In the genomic region with DNA sequence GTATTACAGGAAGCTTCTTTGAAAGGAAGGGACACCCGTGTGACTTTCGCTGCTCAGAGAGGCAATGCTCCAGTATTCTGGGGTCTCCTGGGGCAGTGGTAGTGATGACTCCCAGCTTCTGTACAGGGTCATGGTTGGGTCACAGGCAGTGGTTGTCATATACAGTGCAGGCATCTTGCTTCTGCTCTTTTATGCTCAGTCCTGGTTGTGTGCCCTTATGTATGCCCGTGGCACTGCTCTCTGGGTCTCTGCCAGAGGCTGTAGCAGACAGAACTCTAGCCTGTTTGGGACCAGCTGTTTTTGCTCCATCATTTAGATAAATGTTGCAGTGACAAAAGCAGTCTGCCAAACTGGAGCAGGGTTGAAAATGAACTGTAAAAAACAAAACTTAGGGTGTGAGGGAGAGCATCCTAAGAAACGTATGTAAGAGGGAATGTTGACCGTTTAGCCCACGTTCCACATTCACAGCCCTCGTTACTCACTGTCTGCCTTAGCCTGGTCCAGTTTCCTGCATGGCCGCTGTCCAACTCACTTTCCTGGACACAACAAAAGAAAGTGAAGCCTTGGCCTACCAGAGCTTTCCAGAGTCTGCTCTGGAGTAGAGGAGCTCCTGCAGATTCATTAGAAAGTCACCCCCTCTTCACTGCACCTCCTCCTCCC, we compare ENCODE assay signal across 10 mouse cellular contexts. TPM values are rescaled to one million over a fixed set of nuclear protein-coding genes. Genes with fewer than 3 reads are reported as not detected.
DNase-seq lines count a peak whose midpoint lies in the region; ATAC-seq lines count a peak whose summit lies in the region.
"Had no signal": no experiment of that assay in that cellular context is flagged by ENCODE, and none has a peak within 500 bp of the region (broad histone marks: within the 10 kb centered on the region; RNA-seq: fewer than 3 reads in every experiment).

No protein-coding gene starts in this region.

- no peak overlapping the region for H3K4me3 ChIP-seq in kidney, embryonic 14.5 days (ENCODE audit: low read length)

- H3K4me2 ChIP-seq in kidney, embryonic 14.5 days (replicated peaks; ENCODE audit: low read depth, low read length): no peak overlapping the region

- peaks cover 77% of the 10 kb centered on the region for H3K36me3 ChIP-seq in kidney, embryonic 14.5 days (ENCODE audit: control insufficient read depth, insufficient read depth, low read length)
- H3K36me3 ChIP-seq: G1E had no signal

- ATAC-seq in kidney, embryonic 14.5 days (ENCODE audit: low FRiP score, low TSS enrichment): no peak
- ATAC-seq in CD4-positive, CD25-positive, alpha-beta regulatory T cell, adult 4 months: no peak

- 67% methylated on average over 8 of the region's 8 CpGs for WGBS in kidney, embryonic 14.5 days

- DNase-seq in kidney, adult 11 months: peak; percentile 43
- peak; percentile 52 for DNase-seq in brain, adult 2 months (ENCODE audit: low read depth, low spot score)
- DNase-seq in heart, postnatal 25 days (ENCODE audit: low spot score): peak; percentile 29
- DNase-seq in lung, postnatal 10 days: peak; percentile 83
- no peak for DNase-seq in left cerebral cortex, adult 9 months (ENCODE audit: low spot score in 2 of 2)
- DNase-seq in urinary bladder, postnatal 25 days (ENCODE audit: low spot score): no peak

- intact Hi-C loops in heart, postnatal 25 days (cut with DNase I): loop anchor here (2.0 to 5.0 kb wide), 2 partner anchors 47 to 70 kb away; no protein-coding TSS in a partner anchor

- H3K27ac ChIP-seq in kidney, embryonic 14.5 days (ENCODE audit: low read depth, low read length): no peak overlapping the region

- peaks cover 7% of the 10 kb centered on the region; the same call in 1 of the 2 replicates for H3K4me1 ChIP-seq in kidney, embryonic 14.5 days (ENCODE audit: control insufficient read depth, insufficient read depth, low read length)

- no peaks in the 10 kb centered on the region for H3K9me3 ChIP-seq in kidney, embryonic 14.5 days (ENCODE audit: control insufficient read depth, low read length)
- H3K9me3 ChIP-seq: G1E had no signal

- no peak overlapping the region for H3K9ac ChIP-seq in kidney, embryonic 14.5 days (ENCODE audit: low read depth, low read length)

- no peaks in the 10 kb centered on the region for H3K27me3 ChIP-seq in kidney, embryonic 14.5 days (ENCODE audit: control insufficient read depth, insufficient read depth, low read length)

RNA-seq across cellular contexts. Expression of a gene that starts 43.3 kb away (rescaled TPM):
- 0.09 and 0.31 TPM in 2 replicates for polyA plus RNA-seq in kidney, embryonic 14.5 days (2014; fragmentation: Nextera tagmentation; extraction: Ambion mirVana)
- not detected for total RNA-seq in heart, postnatal 25 days (2021)
- polyA plus RNA-seq in CD4-positive, CD25-positive, alpha-beta regulatory T cell, adult 4 months (2017; shearing (Covaris generic)): under 1 TPM; 0.28 to 0.37 TPM
- total RNA-seq: left cerebral cortex, adult 18-20 months had no signal
- polyA plus RNA-seq: G1E had no signal

RNA-seq across cellular contexts. Expression of a gene that starts 49.9 kb away (rescaled TPM):
- 47.0 and 76.3 TPM in 2 replicates for polyA plus RNA-seq in kidney, embryonic 14.5 days (2014; fragmentation: Nextera tagmentation; extraction: Ambion mirVana)
- 10 to 100 TPM; 48.9 to 56.1 TPM for total RNA-seq in heart, postnatal 25 days (2021)
- polyA plus RNA-seq in CD4-positive, CD25-positive, alpha-beta regulatory T cell, adult 4 months (2017; shearing (Covaris generic)): 10 to 100 TPM; 16.6 to 17.1 TPM

Comparison
In these comparisons a context has a peak if more than half of its experiments do, and no peak if none do; other contexts are left out.
1. DNase-seq: peak in kidney, adult 11 months (single experiment), brain, adult 2 months (single experiment), heart, postnatal 25 days (single experiment) and lung, postnatal 10 days (single experiment); none in left cerebral cortex, adult 9 months (0 of 2) and urinary bladder, postnatal 25 days (single experiment).